Mouse (Mus musculus): Measurements from ENCODE around the gene Kank1. TPM values are rescaled to one million over a fixed set of nuclear protein-coding genes. Genes with fewer than 3 reads are reported as not detected.

Gene Kank1
- total RNA-seq, 1 experiment from 2014 or later, result 0.40 TPM

Other genes with a start within 250 kb of the Kank1 start
- gene Dock8, start 237.4 kb upstream of the Kank1 start, total RNA-seq (2017), result 50.4 and 63.4 TPM in 2 replicates

Measured in hematopoietic stem cell, adult 5-6 weeks (primary cell).